Mouse (Mus musculus) gonadal fat pad, adult 2 months (tissue): Measurements from ENCODE around the gene Eloa. TPM values are rescaled to one million over a fixed set of nuclear protein-coding genes. Genes with fewer than 3 reads are reported as not detected.
"Not testable (repeated sequence)": the region's sequence is repeated elsewhere in the genome, so short reads cannot be mapped to it uniquely, and the experiment has no call there.

ENCODE experiments used
- DNase-seq: peaks from one replicate; pipeline ENCODE4 v3.0.0-alpha.2; 2012; ENCODE audit warnings: low read depth
- polyA plus RNA-seq: library from polyadenylated mRNA; depleted of rRNA; stranded (reverse); fragments of >200 nt; gene quantifications from 2 replicates; pipeline ENCODE4 v1.2.3, GENCODE M21; 2012; rRNA removed

Gene Eloa
- polyA plus RNA-seq, result 16.0 and 17.9 TPM in 2 replicates

GRCm38 (mm10) chr4:136021549-136022047 is at the start of gene Eloa:
Eloa (minus strand) TSS chr4:136021763.
- peak; percentile 71 for DNase-seq

- DNase-seq, result no peak
Observed at GRCm38 (mm10) chr4:136071178-136071714, 49.7 kb upstream of the Eloa start.

- DNase-seq, result no peak
Observed at GRCm38 (mm10) chr4:136070592-136070991, 49.0 kb upstream of the Eloa start.

- DNase-seq, result no peak
Observed at GRCm38 (mm10) chr4:136069954-136070353, 48.4 kb upstream of the Eloa start.

GRCm38 (mm10) chr4:136069313-136069712 is 47.8 kb upstream of the Eloa start:
- no peak for DNase-seq

- no peak for DNase-seq
Observed at GRCm38 (mm10) chr4:136063143-136063542, 41.6 kb upstream of the Eloa start.

GRCm38 (mm10) chr4:136059800-136060488 is 38.4 kb upstream of the Eloa start:
- DNase-seq, result not testable (repeated sequence)

- DNase-seq, result no peak
Observed at GRCm38 (mm10) chr4:136057916-136058315, 36.4 kb upstream of the Eloa start.

- no peak for DNase-seq
Observed at GRCm38 (mm10) chr4:136056030-136056429, 34.5 kb upstream of the Eloa start.

- DNase-seq, result no peak
Observed at GRCm38 (mm10) chr4:136053843-136054242, 32.3 kb upstream of the Eloa start.

GRCm38 (mm10) chr4:136053247-136053596 is 31.7 kb upstream of the Eloa start, which contains the start of gene Rpl11:
Rpl11 (minus strand) TSS chr4:136053428.
- no peak for DNase-seq

GRCm38 (mm10) chr4:136052534-136053246 is 31.1 kb upstream of the Eloa start:
- no peak for DNase-seq

- no peak for DNase-seq
Observed at GRCm38 (mm10) chr4:136052060-136052459, 30.5 kb upstream of the Eloa start.

- DNase-seq, result no peak
Observed at GRCm38 (mm10) chr4:136050226-136050625, 28.7 kb upstream of the Eloa start.

- no peak for DNase-seq
Observed at GRCm38 (mm10) chr4:136048291-136049032, 26.9 kb upstream of the Eloa start.

- no peak for DNase-seq
Observed at GRCm38 (mm10) chr4:136047626-136048025, 26.1 kb upstream of the Eloa start.

- DNase-seq, result no peak
Observed at GRCm38 (mm10) chr4:136046888-136047287, 25.3 kb upstream of the Eloa start.

GRCm38 (mm10) chr4:136045091-136045490 is 23.5 kb upstream of the Eloa start:
- DNase-seq, result no peak

- DNase-seq, result no peak
Observed at GRCm38 (mm10) chr4:136043784-136044400, 22.3 kb upstream of the Eloa start.

- no peak for DNase-seq
Observed at GRCm38 (mm10) chr4:136035078-136035477, 13.5 kb upstream of the Eloa start.

- DNase-seq, result no peak
Observed at GRCm38 (mm10) chr4:136033231-136033630, 11.7 kb upstream of the Eloa start.
